Mouse (Mus musculus): ENCODE results near the gene Prkd1.

Prkd1 gene

DNA sequence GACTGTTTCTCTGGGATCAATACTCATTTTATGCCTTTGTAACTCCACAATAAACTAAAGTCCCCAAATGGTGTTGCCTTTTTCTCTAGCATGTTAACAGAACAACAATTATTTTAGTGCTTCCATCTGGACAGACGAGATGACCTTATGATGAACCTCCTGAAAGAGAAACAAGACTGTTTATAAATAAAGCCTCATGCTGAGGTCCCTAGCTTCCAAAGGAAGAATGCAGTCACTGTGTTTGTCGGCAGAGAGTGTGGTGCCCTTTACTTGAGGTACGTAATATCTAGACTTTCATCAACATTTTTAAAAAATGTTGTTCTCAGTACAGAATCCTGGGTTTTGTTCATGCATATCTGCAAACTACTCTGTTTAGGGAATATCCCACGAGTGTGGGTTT, 90.7 kb downstream of the Prkd1 start:
- no peak for DNase-seq (ENCODE audit: low spot score in 2 of 2)

DNA sequence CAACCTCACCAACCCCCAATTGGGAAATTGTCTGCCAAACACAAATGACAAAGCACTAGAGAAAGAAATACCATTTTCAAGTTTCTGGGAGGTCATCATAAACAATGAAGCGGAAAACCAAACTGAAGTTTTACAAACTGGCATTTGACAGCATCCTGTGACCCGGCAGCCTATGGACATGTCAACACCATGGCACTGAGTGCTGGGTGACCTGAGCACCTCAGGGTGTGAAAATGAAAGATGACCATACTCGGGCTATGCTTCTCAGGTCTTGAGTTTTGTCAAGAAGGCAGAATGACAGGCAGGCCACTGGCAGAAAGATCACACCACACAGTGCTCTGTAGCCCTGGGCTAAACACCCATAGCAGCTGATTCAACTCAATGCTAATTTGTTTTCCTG, 94.7 kb downstream of the Prkd1 start:
- DNase-seq (ENCODE audit: low spot score in 2 of 2), result no peak

DNA sequence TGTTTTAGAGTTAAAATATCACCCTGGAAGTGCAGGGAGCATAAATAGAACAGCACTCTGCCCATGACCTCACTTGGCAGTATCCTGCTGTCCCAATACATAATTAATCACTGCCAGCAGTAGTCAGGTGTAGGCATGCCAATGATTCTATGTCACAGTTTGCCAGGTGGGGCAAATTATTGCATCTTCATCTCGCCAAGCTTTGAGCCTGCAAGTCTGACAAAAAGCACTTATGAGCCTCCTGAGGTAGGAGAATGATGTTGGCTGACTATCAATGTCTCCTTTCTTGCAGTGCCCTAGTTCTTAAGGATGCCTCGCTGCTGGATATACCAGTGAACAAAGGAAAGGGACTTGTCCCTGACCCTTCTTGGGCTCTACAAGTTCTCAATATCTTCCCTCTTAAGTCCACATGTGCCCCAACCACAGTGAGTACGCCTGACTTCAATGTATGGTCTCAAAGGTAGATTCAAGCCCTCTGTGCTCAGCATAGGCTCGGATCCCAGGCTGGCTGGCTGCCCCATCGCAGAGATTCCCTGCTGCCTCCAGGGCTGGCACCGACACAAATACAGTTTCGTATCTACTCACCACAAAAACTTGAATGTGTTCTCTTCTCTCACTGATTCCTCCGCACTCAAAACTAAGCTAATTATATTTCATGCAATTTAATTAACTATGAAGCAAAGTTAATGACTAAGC, 98.9 kb downstream of the Prkd1 start:
- no peak for DNase-seq (ENCODE audit: low spot score in 2 of 2)

DNA sequence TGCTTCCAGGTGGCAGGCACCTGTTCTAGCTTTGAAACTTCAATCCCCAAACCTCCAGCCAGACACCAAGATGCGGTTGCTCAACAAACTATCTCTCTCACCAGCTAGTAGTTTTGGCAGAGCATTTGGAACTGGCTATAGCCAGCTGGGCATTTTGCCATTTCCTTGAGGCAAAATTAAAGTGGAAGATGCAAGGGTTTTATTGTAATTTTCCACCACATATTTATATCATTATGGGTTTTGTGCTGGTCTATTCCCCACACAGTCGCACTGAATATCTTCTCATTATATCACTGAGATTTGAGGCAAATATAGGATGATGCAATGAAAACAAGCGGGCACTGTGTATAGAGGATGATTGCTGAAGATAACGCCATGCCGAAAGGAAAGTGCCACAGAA, 102.5 kb downstream of the Prkd1 start:
- DNase-seq (ENCODE audit: low spot score in 2 of 2), result no peak

DNA sequence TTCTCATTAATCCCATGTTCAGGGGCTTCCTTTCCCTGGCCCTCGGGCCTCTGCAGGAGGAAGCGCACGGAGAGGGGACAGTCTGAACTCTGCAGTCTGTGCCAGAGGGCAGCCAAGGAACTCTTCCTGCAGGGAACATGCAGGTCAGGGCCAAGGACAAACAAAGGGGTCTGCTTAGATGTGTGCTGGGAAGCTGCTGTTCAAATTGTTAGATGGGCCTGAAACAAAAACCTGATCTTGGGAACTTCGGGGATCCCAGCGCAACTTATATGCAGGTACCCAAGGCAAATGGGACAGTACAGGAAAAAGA, 103.3 kb downstream of the Prkd1 start:
- DNase-seq (ENCODE audit: low spot score in 2 of 2), result no peak

DNA sequence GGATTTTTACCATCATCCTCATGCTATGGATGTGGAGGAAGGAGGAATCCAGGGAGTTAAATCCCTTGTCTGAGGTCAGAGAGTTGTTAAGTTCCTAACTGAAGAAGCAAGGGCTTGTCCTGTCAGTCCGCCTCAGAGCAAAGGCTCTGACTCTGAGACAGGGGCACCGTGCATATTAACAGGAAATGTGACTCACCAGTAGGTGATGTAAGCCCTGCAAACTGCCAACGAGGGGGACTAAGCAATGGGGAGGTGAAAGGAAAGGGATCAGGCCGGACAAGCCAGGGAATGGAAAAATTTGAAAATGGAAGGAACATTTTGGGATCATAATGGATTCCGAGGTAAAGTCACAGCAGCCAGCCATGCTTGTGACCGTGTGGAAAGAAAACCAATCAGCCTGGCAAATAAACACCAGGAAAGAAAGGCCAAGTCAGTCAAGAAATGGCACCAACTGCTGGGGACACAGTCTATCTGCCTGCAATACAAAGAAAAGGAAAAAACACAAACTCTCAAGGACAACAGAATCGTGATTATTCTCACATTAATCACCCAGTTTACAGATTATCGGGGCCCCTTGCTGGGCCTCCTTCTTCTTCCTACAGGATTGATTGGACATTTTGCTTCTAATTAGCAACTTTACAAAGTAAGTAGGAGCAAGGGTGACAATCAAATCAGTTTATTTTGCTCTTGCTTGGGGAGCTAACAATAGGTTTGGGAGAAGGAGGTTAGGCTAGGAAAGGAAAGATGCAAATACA, 103.9 kb downstream of the Prkd1 start:
- no peak for DNase-seq (ENCODE audit: low spot score in 2 of 2)

DNA sequence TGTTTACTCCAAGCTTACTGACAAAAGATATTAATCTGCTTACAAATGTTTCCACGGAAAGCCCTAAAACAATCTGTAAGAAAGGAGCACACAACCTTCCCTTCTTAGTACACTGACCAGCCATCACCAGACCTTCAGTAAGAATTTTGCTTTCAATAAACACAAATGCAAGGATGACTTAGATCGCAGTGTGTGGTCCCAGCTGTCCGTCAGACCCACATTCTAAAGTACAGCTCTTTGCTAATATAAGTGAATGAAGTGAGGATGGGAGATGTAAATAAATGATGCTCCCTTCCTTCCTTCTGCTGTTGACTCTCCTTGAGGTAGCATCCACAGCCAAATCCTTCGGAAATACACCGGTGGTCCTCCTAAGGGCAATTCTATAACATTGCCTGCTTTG, 108.1 kb downstream of the Prkd1 start:
- no peak for DNase-seq (ENCODE audit: low spot score in 2 of 2)

DNA sequence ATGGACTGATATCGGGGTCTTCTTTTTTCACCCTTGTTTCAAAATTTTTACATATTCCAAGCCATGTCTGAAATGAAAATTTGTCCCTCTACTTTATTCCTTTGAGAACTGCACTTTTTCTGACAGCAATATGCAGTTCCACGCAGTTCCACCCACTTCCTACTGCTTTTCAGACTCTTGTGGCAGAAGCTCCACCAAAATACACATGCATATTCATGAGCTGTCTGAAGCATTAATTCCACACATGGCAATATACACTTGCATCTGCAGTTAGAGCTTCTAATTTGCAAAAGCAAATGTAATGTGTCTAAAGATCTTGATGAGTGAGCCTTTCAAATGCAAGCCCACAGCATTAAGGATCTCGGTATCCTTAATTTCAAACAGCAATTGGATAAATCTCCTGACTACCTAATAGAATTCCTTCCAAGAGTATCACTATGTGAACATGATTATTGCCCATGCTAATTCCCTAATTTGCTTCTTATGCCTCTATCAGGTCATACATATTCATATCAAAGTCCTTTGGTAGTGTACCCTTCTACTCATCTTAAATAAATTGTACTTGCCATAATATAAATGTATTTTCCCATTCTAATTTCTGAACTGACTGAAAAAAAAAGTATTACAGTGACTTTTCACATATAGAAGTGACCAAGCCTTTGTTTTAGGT, 110.5 kb downstream of the Prkd1 start:
- no peak for DNase-seq (ENCODE audit: low spot score in 2 of 2)

DNA sequence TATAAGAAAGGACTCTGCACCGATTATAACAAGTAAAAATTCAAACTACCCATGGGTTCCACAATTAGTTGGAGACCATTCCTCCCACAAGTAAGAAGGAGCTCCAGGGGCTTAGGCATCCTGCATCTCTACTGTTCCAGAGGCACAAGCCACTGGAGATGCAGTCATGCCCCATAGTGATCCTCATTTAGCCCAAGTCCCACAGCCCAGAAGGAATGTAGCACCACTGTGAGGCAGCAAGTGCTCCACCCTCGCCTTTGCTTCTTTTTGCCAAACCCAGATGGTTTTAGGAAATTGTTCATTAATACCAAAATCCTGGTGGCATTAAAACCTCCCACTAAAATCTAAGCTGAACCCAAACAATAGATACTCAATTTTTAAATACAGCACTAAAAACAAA, 111.1 kb downstream of the Prkd1 start:
- no peak for DNase-seq (ENCODE audit: low spot score in 2 of 2)

DNA sequence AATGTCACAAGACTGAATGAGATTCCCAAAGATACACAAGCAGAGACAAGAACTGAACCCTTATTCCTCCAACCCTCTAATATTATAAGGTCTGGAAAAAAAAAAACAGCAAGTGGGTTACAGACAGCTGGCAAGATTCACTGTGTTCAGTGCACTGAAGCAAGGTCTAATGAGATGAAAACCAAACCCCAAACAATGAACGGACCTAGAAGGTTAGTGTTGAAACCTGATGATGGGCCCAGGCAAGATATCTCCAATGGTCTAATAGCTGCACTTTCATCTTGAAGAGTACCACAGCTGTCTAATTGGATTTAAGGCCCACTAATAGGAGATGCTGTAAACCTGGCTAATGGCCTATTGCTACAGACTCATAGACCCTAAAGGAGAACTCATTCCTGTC, 111.9 kb downstream of the Prkd1 start:
- DNase-seq (ENCODE audit: low spot score in 2 of 2), result no peak

- DNase-seq (ENCODE audit: low spot score in 2 of 2), result no peak
Observed at GRCm38 (mm10) chr12:50528633-50529032, 120.3 kb downstream of the Prkd1 start.

DNA sequence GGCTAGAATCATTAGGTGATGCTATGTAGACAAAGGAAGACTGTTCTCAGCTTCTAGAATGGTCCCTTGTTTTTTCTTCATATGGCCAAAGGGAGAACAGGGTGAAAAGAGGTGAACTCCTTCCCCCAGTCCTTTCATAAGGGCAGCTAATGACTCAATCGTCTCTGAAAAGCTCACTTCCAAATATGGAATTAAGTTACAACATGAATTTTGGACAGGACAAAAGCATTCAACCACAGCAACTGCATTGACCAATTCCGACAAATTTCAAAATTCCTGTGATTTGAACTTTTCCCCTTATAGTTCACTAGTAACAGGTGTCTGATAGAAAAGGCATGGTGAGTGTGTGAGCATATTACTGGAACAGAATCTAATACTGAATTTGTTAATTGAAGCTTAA, 124.8 kb downstream of the Prkd1 start:
- no peak for DNase-seq (ENCODE audit: low spot score in 2 of 2)

DNA sequence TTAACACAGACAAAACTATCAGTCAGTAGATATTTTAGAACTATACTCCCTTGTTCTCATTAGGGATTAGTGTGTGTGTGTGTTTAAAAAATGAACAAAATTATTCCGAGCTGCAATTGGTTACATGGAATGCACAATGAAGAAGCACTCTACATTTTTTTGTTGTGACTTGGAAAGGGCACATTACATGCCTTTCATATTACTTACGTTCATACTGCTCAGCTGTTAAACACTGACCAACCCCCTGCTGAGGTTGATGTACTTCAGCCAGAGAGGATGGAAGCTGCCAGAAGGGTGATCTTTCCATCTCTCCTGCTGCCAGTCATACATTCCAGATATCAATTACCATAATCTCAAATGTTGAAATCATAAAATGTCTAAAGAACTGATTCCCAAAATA, 134.4 kb downstream of the Prkd1 start:
- DNase-seq (ENCODE audit: low spot score in 2 of 2), result no peak

- no peak for DNase-seq (ENCODE audit: low spot score in 2 of 2)
Observed at GRCm38 (mm10) chr12:50511486-50512225, 137.2 kb downstream of the Prkd1 start.

GRCm38 (mm10) chr12:50508762-50509161, 140.1 kb downstream of the Prkd1 start:
- DNase-seq (ENCODE audit: low spot score in 2 of 2), result no peak

GRCm38 (mm10) chr12:50499796-50500504, 148.9 kb downstream of the Prkd1 start:
- DNase-seq (ENCODE audit: low spot score in 2 of 2), result no peak

DNA sequence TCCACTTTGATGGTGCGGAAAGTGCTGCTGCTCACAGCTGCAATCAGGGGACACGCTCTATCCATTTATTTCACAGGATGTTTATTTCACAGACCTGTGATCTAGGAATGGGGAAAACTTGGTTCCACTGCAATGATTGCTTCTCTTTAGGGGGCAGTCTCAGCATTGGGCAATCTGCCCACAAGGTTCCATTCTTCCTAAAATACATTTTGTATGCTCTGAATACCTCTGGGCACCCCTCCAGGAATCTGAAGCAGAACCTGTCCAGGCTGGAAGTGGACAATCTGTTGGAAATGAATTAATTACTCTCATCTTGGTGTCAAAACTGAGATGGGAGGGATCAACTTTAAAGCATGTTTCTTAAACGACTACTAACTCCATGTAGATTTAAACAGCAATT, 152.9 kb downstream of the Prkd1 start:
- no peak for DNase-seq (ENCODE audit: low spot score in 2 of 2)

GRCm38 (mm10) chr12:50479784-50480183, 169.1 kb downstream of the Prkd1 start:
- no peak for DNase-seq (ENCODE audit: low spot score in 2 of 2)

- no peak for DNase-seq (ENCODE audit: low spot score in 2 of 2)
Observed at GRCm38 (mm10) chr12:50457151-50457550, 191.7 kb downstream of the Prkd1 start.

GRCm38 (mm10) chr12:50451761-50452160, 197.1 kb downstream of the Prkd1 start:
- no peak for DNase-seq (ENCODE audit: low spot score in 2 of 2)

- no peak for DNase-seq (ENCODE audit: low spot score in 2 of 2)
Observed at GRCm38 (mm10) chr12:50436660-50437059, 212.2 kb downstream of the Prkd1 start.

Data from natural killer cell, adult 2 months (primary cell).